Mouse (Mus musculus): ENCODE results near the gene Celf6.

GRCm38 (mm10) chr9:59528274-59528673, 49.4 kb upstream of the Celf6 start:
- TF ChIP-seq E2F4 (IDR thresholded peaks at IDR 0.05; ENCODE audit: insufficient read depth) (no peak), POLR2A (IDR thresholded peaks at IDR 0.05; ENCODE audit: insufficient read length, low read depth) (no peak)

All from myocyte (in vitro differentiated cells).